Mouse (Mus musculus) liver, embryonic 13.5 days (tissue): ENCODE data around the gene Cobll1. TPM values are rescaled to one million over a fixed set of nuclear protein-coding genes. Genes with fewer than 3 reads are reported as not detected.

Experiments used
- ATAC-seq: fragments of 200-750 bp; cut with Nextera tagmentation; 2 replicates; pipeline ENCODE4 v1.8.0; 2017; ENCODE audit warnings: low read depth, mild to moderate bottlenecking, moderate number of reproducible peaks, moderate library complexity
- DNase-seq: peaks from one replicate; pipeline ENCODE4 v3.0.0; 2022
- H3K27ac ChIP-seq: fragments of 300-500 bp; sonication (generic); 2 replicates; pipeline ENCODE4 v1.5.1; 2015; ENCODE audit warnings: moderate library complexity, mild to moderate bottlenecking, inconsistent platforms
- H3K27me3 ChIP-seq: fragments of 300-500 bp; sonication (generic); 2 replicates; pipeline ENCODE4 v1.6.1; 2015; ENCODE audit warnings: mild to moderate bottlenecking, inconsistent platforms
- H3K36me3 ChIP-seq: fragments of 300-500 bp; sonication (generic); 2 replicates; pipeline ENCODE4 v1.6.1; 2015; ENCODE audit warnings: mild to moderate bottlenecking, inconsistent platforms
- H3K4me1 ChIP-seq: fragments of 300-500 bp; sonication (generic); replicated peaks from 2 replicates; pipeline ENCODE4 v1.6.1; 2015; ENCODE audit warnings: inconsistent platforms
- H3K4me2 ChIP-seq: fragments of 300-500 bp; sonication (generic); 2 replicates; pipeline ENCODE4 v1.6.1; 2015; ENCODE audit warnings: inconsistent platforms, mild to moderate bottlenecking, moderate library complexity
- H3K4me3 ChIP-seq: fragments of 300-500 bp; sonication (generic); replicated peaks from 2 replicates; pipeline ENCODE4 v1.5.1; 2015; ENCODE audit warnings: mild to moderate bottlenecking, inconsistent platforms
- H3K9ac ChIP-seq: fragments of 300-500 bp; sonication (generic); 2 replicates; pipeline ENCODE4 v1.6.1; 2015; ENCODE audit warnings: mild to moderate bottlenecking, inconsistent platforms
- H3K9me3 ChIP-seq: fragments of 300-500 bp; sonication (generic); replicated peaks from 2 replicates; pipeline ENCODE4 v1.6.1; 2016; ENCODE audit warnings: inconsistent platforms
- WGBS: fragments of 180-500 bp; shearing (Covaris S2); methylation state at CpG from one replicate; pipeline ENCODE4 v1.1.7; 2015; ENCODE audit not compliant: insufficient replicate concordance; 5-methylcytosine and 5-hydroxymethylcytosine counted together
- polyA plus RNA-seq: library from polyadenylated mRNA; unstranded; fragments of >200 nt; fragmentation: Nextera tagmentation; extraction: Ambion mirVana; gene quantifications from 2 replicates; pipeline ENCODE4 v1.2.1, GENCODE M21; 2015

The Cobll1 gene
- polyA plus RNA-seq, result 2.3 and 3.9 TPM in 2 replicates

DNA sequence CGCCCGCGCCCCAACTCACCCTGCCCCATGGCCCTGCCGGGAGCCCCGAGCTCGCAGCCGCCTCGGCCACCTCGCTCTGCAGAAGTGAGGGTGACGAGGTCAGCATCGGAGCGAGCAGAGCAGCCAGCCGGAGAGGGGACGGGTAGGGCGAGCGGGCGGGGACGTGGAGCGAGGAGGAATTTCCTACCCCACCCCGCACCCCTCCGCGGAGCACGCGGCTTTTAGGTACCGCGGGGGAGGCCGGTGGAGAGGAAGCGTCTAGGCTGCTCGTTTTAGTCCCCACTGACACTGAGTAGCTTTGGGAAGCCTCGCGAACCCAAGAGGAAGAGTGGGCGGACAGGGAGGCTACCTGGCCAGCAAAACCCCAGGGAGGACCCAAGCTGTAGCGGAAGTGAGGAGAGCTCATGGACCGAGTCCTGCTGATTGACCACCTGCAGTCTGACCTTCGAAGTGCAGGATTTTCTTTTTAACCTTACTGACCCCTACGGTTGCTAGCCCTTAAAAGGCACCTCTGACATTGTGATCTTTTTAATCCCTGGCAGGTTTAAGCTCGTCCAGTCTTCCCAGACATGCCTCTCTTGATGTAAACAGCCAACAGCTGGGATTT lies at the start of gene Cobll1:
TSS of gene Cobll1 (minus strand) at position 440 of the 607 bp plus-strand sequence.
- 0 out of 2 replicates have a peak, but pooled peaks cover 3% of the 10 kb centered on the region for H3K4me1 ChIP-seq
- DNase-seq (peak; percentile 4), ATAC-seq (peak; percentile 49)
- under 1% methylated on average over 35 of the region's 37 CpGs for WGBS
- H3K9ac ChIP-seq, result peak within 1 kb of the TSS; percentile 64
- no peaks in the 10 kb centered on the region for H3K9me3 ChIP-seq
- no peaks in the 10 kb centered on the region for H3K36me3 ChIP-seq
- H3K27me3 ChIP-seq, result peaks cover 38% of the 10 kb centered on the region
- H3K4me2 ChIP-seq, result peak within 1 kb of the TSS; percentile 70
- H3K4me3 ChIP-seq, result peak within 1 kb of the TSS; percentile 63
- H3K27ac ChIP-seq, result peak within 1 kb of the TSS; percentile 77

DNA sequence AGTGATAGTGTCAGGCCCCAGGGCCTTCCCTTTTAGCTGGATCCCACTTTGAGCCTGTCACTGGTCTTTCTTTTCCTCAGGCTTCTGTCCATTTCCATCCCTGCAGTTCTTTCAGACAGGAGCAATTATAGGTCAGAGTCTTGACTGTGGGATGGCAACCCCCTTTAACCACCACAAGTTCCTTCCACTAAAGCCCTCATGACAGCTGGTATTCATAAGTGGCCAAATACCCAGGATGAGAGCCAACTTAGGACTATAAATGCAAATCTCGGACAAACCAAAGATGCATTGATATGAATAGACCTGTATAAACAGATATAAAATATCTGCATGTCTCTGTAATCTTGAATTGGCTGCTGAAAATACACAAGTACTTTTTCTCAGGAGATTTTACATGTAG lies 49.5 kb upstream of the Cobll1 start:
- Histone ChIP-seq H3K4me1 (no peaks in the 10 kb centered on the region; the same call in 1 of the 2 replicates), H3K4me2 (no peak overlapping the region), H3K9ac (no peak overlapping the region), H3K4me3 (no peak overlapping the region), H3K9me3 (no peaks in the 10 kb centered on the region), H3K27ac (no peak overlapping the region), H3K27me3 (no peaks in the 10 kb centered on the region), H3K36me3 (no peaks in the 10 kb centered on the region)
- ATAC-seq, result no peak
- WGBS, result 58% methylated on average over 1 of the region's 1 CpGs
- DNase-seq, result no peak

- DNase-seq (no peak), ATAC-seq (peak; percentile 43; the same call in 1 of the 2 replicates)
- Histone ChIP-seq H3K9me3 (no peaks in the 10 kb centered on the region), H3K9ac (no peak overlapping the region), H3K4me1 (no peaks in the 10 kb centered on the region; the same call in 1 of the 2 replicates), H3K36me3 (no peaks in the 10 kb centered on the region), H3K27ac (no peak overlapping the region), H3K4me3 (no peak overlapping the region), H3K27me3 (no peaks in the 10 kb centered on the region), H3K4me2 (no peak overlapping the region)
- 41% methylated on average over 3 of the region's 3 CpGs for WGBS
These were observed 46.2 kb upstream of the Cobll1 start for GRCm38 (mm10) chr2:65285380-65285779.

DNA sequence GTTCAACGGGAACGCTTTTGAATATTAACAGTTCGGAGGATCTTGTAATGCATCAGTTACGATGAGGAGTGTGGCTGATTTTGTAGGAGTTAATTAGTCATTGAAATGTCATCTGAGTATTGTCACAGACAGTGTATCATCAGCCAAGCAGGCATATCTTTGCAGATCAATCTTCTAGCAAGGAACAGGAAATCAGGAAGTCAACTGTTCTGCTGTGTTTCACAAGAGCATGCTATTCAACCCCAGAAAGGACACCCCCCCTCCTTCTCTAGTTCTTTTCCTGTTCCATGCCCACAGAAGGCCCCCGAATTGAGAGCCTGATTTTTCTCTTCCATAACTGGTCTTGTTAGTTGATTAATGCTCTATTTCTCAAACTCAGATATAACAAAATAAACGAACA lies 43.8 kb upstream of the Cobll1 start:
- H3K4me3 ChIP-seq, result no peak overlapping the region
- no peaks in the 10 kb centered on the region for H3K36me3 ChIP-seq
- WGBS, result 51% methylated on average over 6 of the region's 6 CpGs
- H3K27ac ChIP-seq, result no peak overlapping the region
- DNase-seq (no peak), ATAC-seq (no peak)
- H3K27me3 ChIP-seq, result no peaks in the 10 kb centered on the region
- H3K4me1 ChIP-seq, result no peaks in the 10 kb centered on the region; the same call in 1 of the 2 replicates
- no peak overlapping the region for H3K9ac ChIP-seq
- H3K4me2 ChIP-seq, result no peak overlapping the region
- no peaks in the 10 kb centered on the region for H3K9me3 ChIP-seq

DNA sequence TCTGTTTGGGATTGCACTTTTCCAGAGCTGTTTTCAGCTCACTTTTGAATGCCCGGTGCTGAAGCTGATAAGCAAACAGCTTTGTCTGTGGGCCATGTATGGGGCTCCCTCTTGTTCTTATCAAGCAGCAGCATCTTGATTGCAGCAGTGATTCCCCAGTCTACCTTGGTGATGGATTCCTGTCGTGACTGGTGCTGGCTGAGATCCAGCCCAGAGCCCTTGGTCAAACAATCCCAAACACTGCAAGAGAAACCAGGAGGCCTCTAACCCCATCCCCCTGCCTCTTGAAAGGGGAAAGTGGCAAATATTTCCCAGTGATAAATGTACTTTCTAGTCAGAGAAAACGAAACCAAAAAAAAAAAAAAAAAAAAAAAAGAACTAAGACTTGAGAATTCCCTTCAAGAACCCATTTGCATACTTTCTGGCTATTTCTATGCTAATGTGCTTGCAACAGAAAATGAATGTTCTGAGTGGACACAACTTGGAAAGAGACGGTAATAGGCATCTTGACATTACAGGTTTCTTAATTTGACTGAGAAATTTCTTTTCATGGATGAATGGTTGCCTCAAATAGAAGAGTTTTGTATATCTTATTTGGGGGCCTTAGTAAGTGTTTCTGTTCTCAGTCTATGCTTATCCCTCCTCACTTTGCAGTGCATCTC lies 40.0 kb upstream of the Cobll1 start:
- Histone ChIP-seq H3K9me3 (no peaks in the 10 kb centered on the region), H3K27ac (no peak overlapping the region), H3K4me2 (no peak overlapping the region), H3K36me3 (no peaks in the 10 kb centered on the region), H3K9ac (no peak overlapping the region), H3K27me3 (no peaks in the 10 kb centered on the region), H3K4me3 (no peak overlapping the region), H3K4me1 (no peaks in the 10 kb centered on the region)
- DNase-seq (no peak), ATAC-seq (no peak)
- WGBS, result 28% methylated on average over 4 of the region's 4 CpGs

- Histone ChIP-seq H3K27ac (no peak overlapping the region), H3K4me2 (no peak overlapping the region), H3K9ac (no peak overlapping the region), H3K4me3 (no peak overlapping the region), H3K36me3 (no peaks in the 10 kb centered on the region), H3K27me3 (no peaks in the 10 kb centered on the region), H3K4me1 (no peaks in the 10 kb centered on the region), H3K9me3 (no peaks in the 10 kb centered on the region)
- WGBS, result 63% methylated on average over 6 of the region's 6 CpGs
- DNase-seq, result no peak
- no peak for ATAC-seq
These were observed 36.3 kb upstream of the Cobll1 start for GRCm38 (mm10) chr2:65275443-65276061.

DNA sequence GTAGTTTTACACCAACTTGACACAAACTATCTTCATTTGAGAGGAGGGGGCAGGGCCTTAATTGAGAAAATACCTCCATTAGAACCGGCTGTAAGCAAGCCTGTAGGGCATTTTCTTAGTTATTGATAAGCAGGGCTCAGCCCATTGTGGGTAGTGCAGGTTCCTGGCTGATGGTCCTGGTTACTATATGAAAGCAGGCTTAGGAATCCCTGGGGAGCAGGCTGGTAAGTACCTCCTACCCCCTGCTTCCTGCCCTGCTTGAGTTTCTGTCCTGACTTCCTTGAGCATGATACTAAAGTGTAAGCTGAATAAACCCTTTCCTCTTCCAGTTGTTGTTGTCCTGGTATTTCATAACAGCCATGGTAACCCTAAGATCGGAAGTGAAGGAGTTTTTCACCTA lies 34.7 kb upstream of the Cobll1 start:
- Histone ChIP-seq H3K4me3 (no peak overlapping the region), H3K9ac (no peak overlapping the region), H3K4me2 (no peak overlapping the region), H3K27me3 (no peaks in the 10 kb centered on the region), H3K27ac (no peak overlapping the region), H3K36me3 (no peaks in the 10 kb centered on the region), H3K4me1 (no peaks in the 10 kb centered on the region), H3K9me3 (no peaks in the 10 kb centered on the region)
- DNase-seq (no peak), ATAC-seq (no peak)
- 49% methylated on average over 2 of the region's 2 CpGs for WGBS

DNA sequence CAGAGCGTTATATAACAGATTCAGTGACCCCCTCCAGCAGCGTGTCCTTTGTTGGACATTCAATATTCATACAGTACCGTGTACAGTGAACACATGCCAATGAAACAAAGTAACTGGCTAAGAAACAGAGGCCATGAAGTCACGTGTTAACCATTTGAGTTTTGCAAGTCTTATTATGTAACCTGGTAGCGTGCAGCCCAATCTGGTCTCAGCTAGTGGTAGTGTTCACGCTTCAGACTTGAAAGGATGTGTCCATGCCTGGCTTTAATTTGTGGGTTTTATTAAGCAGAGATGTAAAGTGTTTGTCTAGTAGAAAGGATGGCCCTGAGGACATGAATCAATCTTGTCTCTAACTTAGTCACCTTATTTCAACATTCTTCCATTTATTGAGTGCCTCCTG lies 29.5 kb upstream of the Cobll1 start:
- H3K4me2 ChIP-seq, result no peak overlapping the region
- H3K4me3 ChIP-seq, result no peak overlapping the region
- H3K36me3 ChIP-seq, result no peaks in the 10 kb centered on the region
- no peaks in the 10 kb centered on the region for H3K4me1 ChIP-seq
- ATAC-seq (no peak), DNase-seq (no peak)
- H3K9ac ChIP-seq, result no peak overlapping the region
- H3K9me3 ChIP-seq, result no peaks in the 10 kb centered on the region
- H3K27ac ChIP-seq, result no peak overlapping the region
- no peaks in the 10 kb centered on the region for H3K27me3 ChIP-seq
- 66% methylated on average over 6 of the region's 6 CpGs for WGBS

- no peak for DNase-seq
- Histone ChIP-seq H3K27ac (no peak overlapping the region), H3K4me1 (no peaks in the 10 kb centered on the region), H3K4me3 (no peak overlapping the region), H3K4me2 (no peak overlapping the region), H3K27me3 (no peaks in the 10 kb centered on the region), H3K9me3 (no peaks in the 10 kb centered on the region), H3K36me3 (no peaks in the 10 kb centered on the region), H3K9ac (no peak overlapping the region)
- no peak for ATAC-seq
- 51% methylated on average over 4 of the region's 4 CpGs for WGBS
These were observed 28.6 kb upstream of the Cobll1 start for GRCm38 (mm10) chr2:65267834-65268233.

GRCm38 (mm10) chr2:65266576-65267299 lies 27.5 kb upstream of the Cobll1 start:
- no peak overlapping the region for H3K4me3 ChIP-seq
- H3K27ac ChIP-seq, result no peak overlapping the region
- no peak overlapping the region for H3K9ac ChIP-seq
- H3K36me3 ChIP-seq, result no peaks in the 10 kb centered on the region
- no peaks in the 10 kb centered on the region for H3K9me3 ChIP-seq
- H3K4me2 ChIP-seq, result no peak overlapping the region
- ATAC-seq (no peak), DNase-seq (no peak)
- H3K27me3 ChIP-seq, result no peaks in the 10 kb centered on the region
- H3K4me1 ChIP-seq, result no peaks in the 10 kb centered on the region
- 66% methylated on average over 5 of the region's 5 CpGs for WGBS

DNA sequence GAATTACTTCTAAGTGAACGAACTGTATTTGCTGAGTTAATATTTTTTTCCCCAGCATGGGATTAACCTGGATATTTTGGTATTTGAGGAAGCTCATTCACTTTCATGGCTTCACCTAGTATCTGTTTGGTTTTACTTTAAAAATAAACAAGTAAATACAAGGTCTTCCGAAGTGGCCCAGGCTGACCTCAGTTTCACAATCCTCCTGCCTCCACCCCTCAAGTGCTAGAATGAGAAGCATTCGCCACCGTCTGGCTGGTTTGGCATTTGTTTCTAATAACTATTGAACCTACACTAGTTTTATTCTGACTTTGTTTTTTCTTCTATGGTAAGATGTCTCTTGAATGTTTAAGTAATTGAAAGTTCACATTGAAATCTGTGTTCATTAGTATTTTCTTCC lies 23.0 kb upstream of the Cobll1 start:
- H3K27ac ChIP-seq, result no peak overlapping the region
- ATAC-seq (no peak), DNase-seq (no peak)
- H3K27me3 ChIP-seq, result no peaks in the 10 kb centered on the region
- WGBS, result 60% methylated on average over 4 of the region's 4 CpGs
- H3K9ac ChIP-seq, result no peak overlapping the region
- no peaks in the 10 kb centered on the region for H3K36me3 ChIP-seq
- H3K4me1 ChIP-seq, result no peaks in the 10 kb centered on the region
- no peak overlapping the region for H3K4me3 ChIP-seq
- H3K4me2 ChIP-seq, result no peak overlapping the region
- no peaks in the 10 kb centered on the region for H3K9me3 ChIP-seq
